Mouse (Mus musculus) B cell, adult 2 months (primary cell): ENCODE data around the gene 1700037H04Rik.
A peak's percentile ranks its signal among the peaks of the same experiment; 100 is the strongest.

ENCODE experiments used
- DNase-seq, 2 experiments: peaks; one replicate each; pipeline ENCODE4 v3.0.0; 2022

Gene 1700037H04Rik

DNA sequence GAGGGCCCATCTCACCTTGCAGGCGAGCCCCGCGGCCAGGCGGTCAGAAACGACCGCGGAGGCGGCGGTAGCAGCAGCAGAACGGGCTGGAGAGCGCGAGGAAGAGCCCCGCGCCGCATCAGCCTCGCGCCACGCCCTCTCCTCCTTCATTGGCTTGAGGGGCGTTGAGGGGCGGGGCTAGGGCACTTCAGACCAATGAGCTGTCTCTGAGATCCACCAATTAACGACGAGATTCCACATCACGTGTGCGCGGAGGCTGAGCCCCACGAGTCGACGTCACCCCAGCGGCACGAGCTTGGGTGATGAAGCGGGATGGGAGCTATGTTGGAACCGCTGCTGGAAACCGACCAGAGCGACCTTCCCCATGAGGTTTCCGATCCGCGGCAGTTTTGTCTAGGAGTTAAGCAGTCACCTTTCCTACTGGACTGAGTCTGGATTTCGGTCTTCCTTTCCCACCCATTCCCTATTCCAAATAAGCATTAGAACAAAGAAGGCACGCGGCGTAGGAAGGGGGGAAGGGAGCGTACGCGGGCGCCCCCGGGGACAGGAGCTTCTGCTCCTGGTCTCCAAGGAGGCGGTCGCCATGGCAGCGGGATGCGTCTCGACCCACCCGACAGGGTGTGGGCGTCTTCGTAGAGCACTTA, at the start of gene 1700037H04Rik:
1700037H04Rik (minus strand) TSS at position 144 of the 644 bp plus-strand sequence.
- peak; percentile 94 to 96 for DNase-seq

GRCm38 (mm10) chr2:131209125-131209795, 49.4 kb upstream of the 1700037H04Rik start:
- peak in 1 of 2 experiments; percentile 8 for DNase-seq

- no peak for DNase-seq
These were observed 48.5 kb upstream of the 1700037H04Rik start for GRCm38 (mm10) chr2:131208356-131208755.

DNA sequence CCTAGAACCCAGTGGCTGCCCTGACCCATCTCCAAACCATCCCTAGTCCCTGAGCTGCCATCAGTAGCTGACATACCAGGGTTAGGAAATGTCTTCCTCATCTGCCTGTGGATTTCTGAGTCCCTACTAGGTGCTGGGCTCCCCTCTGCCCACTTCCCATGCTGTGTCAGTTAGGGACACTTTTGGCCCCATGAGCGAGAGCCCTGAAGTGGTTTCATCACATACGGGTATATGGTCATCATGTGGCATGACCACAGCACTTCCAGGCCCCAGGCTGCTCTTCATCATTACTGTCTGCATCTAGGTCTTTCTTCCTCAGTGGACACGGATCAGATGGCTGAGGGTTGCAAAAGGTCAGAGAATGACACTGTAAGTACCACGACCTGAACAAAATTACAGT, 46.9 kb upstream of the 1700037H04Rik start, which contains the start of gene Ap5s1:
Ap5s1 (plus strand) TSS at position 301 of the 400 bp plus-strand sequence.
- no peak for DNase-seq

DNA sequence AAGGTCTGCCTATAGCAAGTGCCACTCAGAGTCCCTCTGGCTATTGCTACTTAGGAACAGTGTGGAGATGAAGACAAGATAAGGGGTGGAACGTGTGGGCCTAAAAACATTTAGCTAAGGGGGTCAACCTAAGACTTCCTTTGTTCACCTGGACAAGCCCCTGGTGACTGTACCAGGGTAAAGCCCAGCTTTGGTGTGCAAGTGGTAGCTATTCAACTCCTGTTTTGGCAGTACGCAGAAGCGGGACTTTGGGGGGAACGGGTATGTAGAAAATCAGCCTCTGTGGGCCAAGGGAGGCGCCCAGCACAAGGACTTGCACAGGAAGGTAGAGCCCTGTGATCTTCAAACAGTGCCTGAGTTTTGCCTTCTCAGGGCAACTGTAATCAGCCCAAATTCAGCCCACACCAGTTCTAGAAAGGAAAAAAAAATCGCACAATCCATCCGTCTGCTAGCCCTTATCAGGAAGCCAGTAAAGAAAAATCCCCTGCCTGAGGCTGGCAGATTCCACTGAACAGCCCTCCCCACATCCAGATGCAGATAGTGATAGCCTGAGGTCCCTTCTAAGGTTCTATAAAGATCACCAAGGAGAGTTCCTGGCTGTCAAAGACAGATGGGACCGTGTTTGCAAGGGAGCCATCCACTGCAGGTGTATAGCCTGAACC, 45.8 kb upstream of the 1700037H04Rik start:
- no peak for DNase-seq

DNA sequence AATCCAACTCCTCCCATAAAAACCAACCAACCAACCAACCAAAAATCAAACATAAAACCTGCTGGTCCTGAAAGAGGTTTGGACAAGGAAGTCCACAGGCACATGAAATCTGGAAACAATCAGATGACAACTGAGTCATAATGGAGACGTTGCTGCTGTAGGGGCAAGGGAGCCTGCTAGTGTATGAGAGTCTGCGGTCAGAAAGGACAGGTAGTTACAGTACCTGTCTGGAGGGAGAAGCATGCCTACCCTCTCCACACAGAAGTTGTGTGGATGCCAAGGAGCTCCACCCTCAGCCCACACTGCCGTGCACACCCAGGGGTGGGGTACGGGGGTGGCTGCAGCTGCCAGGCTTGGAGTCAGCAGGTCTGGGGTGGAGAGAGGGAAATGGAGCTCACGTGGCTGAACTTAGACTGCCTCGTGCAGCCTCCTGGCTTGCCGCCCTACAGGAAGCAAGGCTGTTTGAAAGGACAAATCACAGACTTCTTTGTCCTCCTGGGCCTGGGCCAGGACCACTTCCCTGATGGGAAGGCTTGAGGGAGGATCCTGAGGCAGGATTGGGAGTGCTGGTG, 44.6 kb upstream of the 1700037H04Rik start:
- DNase-seq = no peak

- no peak for DNase-seq
These were observed 44.0 kb upstream of the 1700037H04Rik start for GRCm38 (mm10) chr2:131203816-131204409.

DNA sequence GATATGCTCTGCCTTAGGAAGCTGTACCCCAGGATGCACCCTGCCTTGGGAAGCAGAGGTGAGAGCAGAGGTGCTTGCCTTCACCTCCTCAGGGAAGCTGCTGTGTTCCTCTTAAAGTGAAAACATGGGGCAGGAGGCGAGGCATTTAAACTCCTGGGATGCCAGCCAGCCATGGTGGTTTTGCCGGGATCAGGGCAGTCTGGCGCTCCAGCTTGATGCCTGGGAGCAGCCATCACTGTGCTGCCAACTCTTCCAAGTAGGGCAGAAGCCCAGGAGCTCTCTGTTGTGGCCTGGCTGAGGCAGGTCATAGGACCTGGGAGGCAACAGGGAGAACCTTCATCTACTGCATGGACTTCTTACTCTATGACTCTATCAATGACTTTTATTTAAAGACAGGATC, 41.4 kb upstream of the 1700037H04Rik start:
- no peak for DNase-seq

DNA sequence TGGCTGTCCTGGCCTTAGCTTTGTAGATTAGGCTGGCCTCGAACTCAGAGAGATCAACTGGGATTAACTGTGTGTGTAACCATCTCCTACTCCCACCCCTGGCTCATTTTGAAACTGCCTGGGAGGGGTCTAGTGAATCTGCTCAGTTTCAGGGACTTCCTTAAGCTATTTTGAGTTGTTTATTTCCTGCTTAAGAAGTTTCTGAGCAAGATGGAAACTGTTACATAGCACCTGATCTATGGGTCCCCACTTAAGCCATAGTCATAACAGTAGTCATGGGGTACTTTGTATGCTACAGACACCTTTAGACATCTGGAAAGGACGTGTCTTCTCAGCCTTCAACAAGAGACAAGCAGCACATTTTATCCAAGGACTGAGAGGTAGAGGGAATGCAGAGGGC, 40.8 kb upstream of the 1700037H04Rik start:
- no peak for DNase-seq

DNA sequence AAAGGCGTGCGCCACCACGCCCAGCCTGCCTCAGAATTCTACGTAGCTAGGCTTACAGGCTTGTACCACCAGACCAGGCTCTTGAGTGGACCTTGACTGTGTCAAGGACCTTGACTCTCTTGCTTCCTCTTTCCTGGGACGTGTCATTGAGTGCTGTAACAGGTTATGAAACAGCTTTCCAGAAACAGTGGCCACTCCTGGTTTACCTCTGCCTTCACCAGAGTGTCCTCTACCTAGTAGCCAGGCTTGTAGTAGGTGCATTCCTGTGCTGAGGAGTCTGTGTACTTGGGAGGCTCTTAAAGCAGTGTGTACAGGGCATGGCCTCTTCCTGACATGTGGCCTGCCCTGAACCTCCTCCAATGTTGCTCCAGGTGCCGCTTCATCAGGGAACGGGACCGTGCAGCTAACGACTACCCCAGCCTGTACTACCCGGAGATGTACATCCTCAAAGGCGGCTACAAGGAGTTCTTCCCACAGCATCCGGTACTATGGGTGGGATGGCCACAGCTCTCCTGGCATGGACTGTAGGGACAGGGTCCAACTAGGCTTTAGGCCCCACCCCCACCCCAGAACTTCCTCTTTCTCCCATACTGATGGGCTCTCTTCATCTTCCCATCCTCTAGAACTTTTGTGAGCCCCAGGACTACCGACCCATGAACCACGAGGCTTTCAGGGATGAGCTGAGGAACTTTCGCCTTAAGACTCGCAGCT, 36.9 kb upstream of the 1700037H04Rik start:
- DNase-seq = no peak

- DNase-seq = no peak
These were observed 31.1 kb upstream of the 1700037H04Rik start for GRCm38 (mm10) chr2:131191005-131191390.

- peak; percentile 64 to 68 for DNase-seq
These were observed 30.6 kb upstream of the 1700037H04Rik start for GRCm38 (mm10) chr2:131190344-131191004.

- DNase-seq = peak; percentile 26 to 35
These were observed 29.8 kb upstream of the 1700037H04Rik start for GRCm38 (mm10) chr2:131189521-131190309.

GRCm38 (mm10) chr2:131188311-131188710, 28.4 kb upstream of the 1700037H04Rik start:
- DNase-seq = no peak

GRCm38 (mm10) chr2:131187602-131187922, 27.7 kb upstream of the 1700037H04Rik start:
- DNase-seq = no peak

DNA sequence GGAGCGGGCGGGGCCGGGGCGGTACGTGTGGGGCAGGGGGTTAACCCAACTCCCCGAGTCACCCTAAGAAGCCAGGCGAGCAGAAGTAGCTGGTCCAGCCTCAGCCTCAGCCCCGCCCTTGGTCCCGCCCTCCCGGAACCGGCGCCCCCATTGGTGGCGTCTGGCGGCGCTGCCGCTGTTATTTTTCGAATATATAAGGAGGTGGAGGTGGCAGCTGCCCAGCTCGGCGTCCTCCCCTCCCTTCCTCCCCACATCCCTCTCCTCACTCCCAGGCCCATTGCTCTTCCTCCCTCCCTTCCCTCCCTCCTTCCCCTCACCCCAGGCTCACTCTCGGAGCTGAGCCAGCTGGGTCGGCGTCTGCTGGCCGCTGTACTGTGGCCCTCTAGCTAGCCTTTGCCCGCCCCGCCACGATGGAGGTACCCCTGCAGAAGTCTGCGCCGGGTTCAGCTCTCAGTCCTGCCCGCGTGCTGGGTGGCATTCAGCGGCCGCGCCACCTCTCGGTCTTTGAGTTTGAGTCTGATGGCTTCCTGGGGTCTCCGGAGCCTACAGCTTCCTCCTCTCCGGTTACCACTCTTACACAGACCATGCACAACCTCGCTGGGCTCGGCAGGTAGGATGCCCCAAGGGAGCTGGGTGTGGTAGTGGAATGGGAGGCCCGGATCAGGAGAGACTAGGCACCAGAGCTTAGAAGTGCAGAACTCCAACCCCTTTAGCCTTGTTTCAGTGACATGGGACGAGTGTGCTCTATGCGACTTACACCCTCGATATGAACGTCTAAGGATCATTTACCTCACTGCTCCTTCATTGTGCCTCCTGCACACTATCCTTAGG, 27.1 kb upstream of the 1700037H04Rik start, which contains the start of the genes Cdc25b and Spef1:
Cdc25b (plus strand) TSS at position 179 of the 831 bp plus-strand sequence.
Spef1 (minus strand) TSS at position 512 of the 831 bp plus-strand sequence.
- DNase-seq = peak; percentile 91 to 92

DNA sequence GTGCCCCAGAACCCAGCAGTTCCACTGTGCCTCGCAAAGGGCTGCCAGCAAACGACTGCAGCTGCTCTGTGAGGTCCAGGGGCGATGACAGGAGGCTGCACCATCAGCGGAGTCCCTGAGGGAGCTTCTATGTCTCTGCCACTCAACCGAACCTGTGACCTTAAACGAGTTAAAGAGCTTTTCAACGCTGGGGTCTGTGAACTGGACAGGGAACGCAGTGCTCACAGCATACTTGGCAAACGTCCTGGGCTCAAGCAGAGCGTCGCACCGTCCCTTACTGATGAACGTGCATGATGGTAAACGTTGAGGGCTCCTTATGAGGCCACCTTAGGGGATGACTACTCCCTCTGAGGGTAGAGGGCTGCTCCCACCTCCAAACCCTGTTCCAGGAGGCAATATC, 26.5 kb upstream of the 1700037H04Rik start:
- no peak for DNase-seq

DNA sequence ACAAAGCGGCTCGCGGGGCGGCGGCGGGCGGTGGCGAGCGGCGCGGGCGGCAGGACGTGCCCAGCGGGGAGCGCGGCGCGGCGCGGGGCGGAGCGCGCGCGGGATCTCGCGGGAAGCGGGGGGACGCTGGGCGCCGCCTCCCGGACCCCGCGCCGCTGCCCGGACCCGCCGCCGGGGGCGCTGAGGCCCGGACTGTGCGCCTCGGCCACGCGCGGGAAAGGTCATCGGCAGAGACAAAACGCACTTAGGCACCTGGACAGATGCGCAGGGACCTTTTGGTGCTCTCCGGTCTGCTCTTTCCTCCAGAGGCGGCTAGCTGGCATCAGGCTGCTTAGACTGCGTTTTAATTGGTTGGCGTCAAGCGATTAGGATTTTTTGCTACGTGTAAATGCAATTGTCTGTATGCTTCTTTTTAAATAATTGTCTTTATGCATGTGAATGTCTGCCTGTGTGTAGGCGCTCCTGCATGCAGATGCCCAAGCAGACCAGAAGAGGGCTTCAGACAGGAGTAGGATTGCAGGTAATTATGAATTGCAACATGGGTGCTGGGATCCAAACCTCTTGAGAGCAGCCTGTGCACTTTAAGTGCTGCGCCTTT, 20.2 kb upstream of the 1700037H04Rik start, which contains the start of gene Cenpb:
Cenpb (minus strand) TSS at position 78 of the 598 bp plus-strand sequence.
- DNase-seq = peak; percentile 81 to 84

DNA sequence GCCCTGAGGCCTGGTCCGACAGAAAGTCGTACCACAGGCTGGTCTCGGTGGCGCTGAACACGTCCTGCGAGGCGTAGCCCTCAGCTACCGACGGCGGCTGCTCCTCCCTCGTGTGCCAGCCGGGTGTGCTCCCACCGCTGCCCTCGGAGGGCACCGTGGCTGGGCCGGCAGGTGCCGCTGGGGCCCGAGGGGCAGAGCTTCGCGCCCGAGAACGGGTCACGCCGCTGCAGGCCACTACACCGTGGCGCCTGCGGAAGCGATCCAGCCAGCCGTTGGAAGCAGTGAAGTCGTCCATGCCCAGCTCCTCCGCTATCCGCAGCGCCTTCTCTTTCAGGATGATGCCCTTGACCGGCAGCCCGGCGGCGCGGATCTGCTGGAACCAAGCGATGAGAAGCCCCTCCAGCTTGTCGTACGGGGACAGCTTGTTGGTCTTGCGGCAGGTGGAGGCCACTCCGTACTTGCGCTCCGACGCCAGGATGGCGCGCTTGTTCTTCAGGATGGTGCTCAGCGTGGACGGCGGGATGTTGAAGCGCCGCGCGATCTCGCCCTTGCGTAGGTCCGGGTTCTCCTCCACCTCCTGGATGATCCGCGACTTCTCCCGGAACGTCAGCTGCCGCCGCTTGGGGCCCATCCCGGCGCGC, 19.5 kb upstream of the 1700037H04Rik start:
- peak; percentile 39 to 60 for DNase-seq
